Mouse (Mus musculus) midbrain, postnatal 0 days (tissue): ENCODE data around the gene 1810009A15Rik. TPM values are rescaled to one million over a fixed set of nuclear protein-coding genes. Genes with fewer than 3 reads are reported as not detected.

ENCODE experiments used
- ATAC-seq: fragments of 200-750 bp; cut with Nextera tagmentation; 2 replicates; pipeline ENCODE4 v1.8.0; 2017; ENCODE audit warnings: moderate number of reproducible peaks, mild to moderate bottlenecking, moderate TSS enrichment, moderate library complexity; ENCODE audit not compliant: low FRiP score
- DNase-seq: peaks from one replicate; pipeline ENCODE4 v3.0.0-alpha.2; 2015; ENCODE audit warnings: low spot score
- H3K27ac ChIP-seq: fragments of 300-500 bp; sonication (generic); 2 replicates; pipeline ENCODE4 v1.5.1; 2014; ENCODE audit warnings: low read depth, mild to moderate bottlenecking, low read length, mixed read lengths
- H3K27me3 ChIP-seq: fragments of 300-500 bp; sonication (generic); 2 replicates; pipeline ENCODE4 v1.6.1; 2014; ENCODE audit warnings: low read length, control low read depth, mixed read lengths; ENCODE audit not compliant: insufficient read depth
- H3K36me3 ChIP-seq: fragments of 300-500 bp; sonication (generic); 2 replicates; pipeline ENCODE4 v1.6.1; 2014; ENCODE audit warnings: low read length, control low read depth, mixed read lengths; ENCODE audit not compliant: insufficient read depth
- H3K4me1 ChIP-seq: fragments of 300-500 bp; sonication (generic); 2 replicates; pipeline ENCODE4 v1.6.1; 2014; ENCODE audit warnings: mild to moderate bottlenecking, control low read depth, antibody characterized with exemption, low read length, mixed read lengths; ENCODE audit not compliant: insufficient read depth
- H3K4me2 ChIP-seq: fragments of 300-500 bp; sonication (generic); 2 replicates; pipeline ENCODE4 v1.6.1; 2014; ENCODE audit warnings: low read depth, mild to moderate bottlenecking, low read length, mixed read lengths; ENCODE audit not compliant: poor library complexity, severe bottlenecking
- H3K4me3 ChIP-seq: fragments of 300-500 bp; sonication (generic); 2 replicates; pipeline ENCODE4 v1.5.1; 2014; ENCODE audit warnings: low read depth, mild to moderate bottlenecking, low read length, moderate library complexity
- H3K9ac ChIP-seq: fragments of 300-500 bp; sonication (generic); replicated peaks from 2 replicates; pipeline ENCODE4 v1.6.1; 2014; ENCODE audit warnings: mild to moderate bottlenecking, low read length, moderate library complexity, mixed read lengths; ENCODE audit not compliant: poor library complexity, severe bottlenecking
- H3K9me3 ChIP-seq: fragments of 300-500 bp; sonication (generic); 2 replicates; pipeline ENCODE4 v1.6.1; 2016; ENCODE audit warnings: low read length, control low read depth
- CTCF ChIP-seq: IDR thresholded peaks from 2 replicates; pipeline ENCODE4 v1.5.1; 2016; ENCODE audit warnings: antibody characterized with exemption, mild to moderate bottlenecking
- WGBS: fragments of 180-500 bp; shearing (Covaris S2); extraction: QIAGEN DNeasy Blood & Tissue Kit; methylation state at CpG from one replicate; pipeline ENCODE4 v1.1.7; 2014; 5-methylcytosine and 5-hydroxymethylcytosine counted together
- polyA plus RNA-seq: library from polyadenylated mRNA; unstranded; fragments of >200 nt; fragmentation: Nextera tagmentation; extraction: Ambion mirVana; gene quantifications from 2 replicates; pipeline ENCODE4 v1.2.1, GENCODE M21; 2015
- total RNA-seq: library from RNA; depleted of rRNA; stranded (reverse); fragments of >200 nt; gene quantifications from 2 replicates; pipeline ENCODE4 v1.2.3, GENCODE M21; 2014; rRNA removed

The 1810009A15Rik gene
- total RNA-seq (17.8 and 23.7 TPM in 2 replicates), polyA plus RNA-seq (29.2 and 32.9 TPM in 2 replicates)

- Histone ChIP-seq H3K4me3 (peak within 1 kb of the TSS; percentile 52), H3K27ac (peak within 1 kb of the TSS; percentile 77), H3K9me3 (no peaks in the 10 kb centered on the region), H3K9ac (peak within 1 kb of the TSS; percentile 70), H3K36me3 (no peaks in the 10 kb centered on the region), H3K4me2 (peak within 1 kb of the TSS; percentile 59), H3K4me1 (peaks cover 4% of the 10 kb centered on the region), H3K27me3 (no peaks in the 10 kb centered on the region)
- DNase-seq (peak; percentile 98), ATAC-seq (peak; percentile 95)
- WGBS: under 1% methylated on average over 58 of the region's 58 CpGs
- no peak for TF ChIP-seq CTCF
Measured at GRCm38 (mm10) chr19:8888511-8889385, at the start of gene 1810009A15Rik, which contains the start of gene Gm49416. 1810009A15Rik (plus strand) TSS chr19:8888853. Gm49416 (plus strand) TSS chr19:8888926.

DNA sequence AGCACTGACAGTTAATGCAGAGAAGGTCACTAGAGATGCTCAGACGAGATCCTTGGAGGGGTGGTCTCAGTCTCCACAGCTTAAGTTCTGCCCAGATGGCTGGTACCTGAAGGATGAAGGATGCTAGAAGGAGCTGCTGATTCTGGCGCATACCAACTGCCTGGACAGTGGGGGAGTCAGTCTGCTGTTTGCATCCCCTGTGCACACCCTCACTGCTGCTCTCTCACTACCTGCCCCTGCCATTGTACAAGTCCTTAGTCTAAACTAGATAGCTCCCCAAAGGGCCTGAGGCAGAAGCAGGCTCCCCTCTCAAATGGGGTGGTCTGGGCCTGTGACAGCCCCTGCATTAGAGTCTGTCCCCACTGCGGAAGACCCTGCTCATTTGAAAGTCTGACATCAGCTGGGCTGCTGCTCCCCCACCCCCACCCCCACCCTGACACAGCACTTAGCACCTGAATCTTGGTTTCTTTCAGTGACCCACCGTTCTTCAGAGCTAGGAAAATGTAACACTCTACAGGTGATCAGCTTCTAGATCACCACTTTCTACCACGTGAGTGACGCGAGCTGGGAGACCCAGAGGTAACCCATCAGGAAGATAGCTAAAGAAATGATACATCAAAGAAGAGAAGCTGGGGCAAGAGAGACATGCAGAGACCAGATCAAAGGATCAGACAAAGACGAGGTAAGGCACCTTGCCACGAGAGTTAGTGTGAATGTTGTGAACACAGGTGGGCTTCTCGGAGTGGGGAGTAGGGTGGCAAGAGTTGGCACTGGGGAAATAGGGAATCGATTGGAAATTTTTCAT is 49.3 kb upstream of the 1810009A15Rik start, which contains the start of gene Gng3:
Gene Gng3 (minus strand): TSS at position 92 of the 805 bp plus-strand sequence.
- peak within 1 kb of the TSS; percentile 87 for H3K9ac ChIP-seq
- WGBS: 20% methylated on average over 11 of the region's 11 CpGs
- ATAC-seq: peak; percentile 85
- TF ChIP-seq CTCF: no peak; the same call in 1 of the 2 replicates
- H3K4me2 ChIP-seq: peak within 1 kb of the TSS; percentile 85
- DNase-seq: peak; percentile 95
- H3K27me3 ChIP-seq: no peaks in the 10 kb centered on the region
- no peaks in the 10 kb centered on the region for H3K9me3 ChIP-seq
- peak within 1 kb of the TSS; percentile 68 for H3K4me3 ChIP-seq
- peaks cover 9% of the 10 kb centered on the region for H3K36me3 ChIP-seq
- peaks cover 9% of the 10 kb centered on the region for H3K4me1 ChIP-seq
- H3K27ac ChIP-seq: peak within 1 kb of the TSS; percentile 96

- H3K4me1 ChIP-seq: peaks cover 9% of the 10 kb centered on the region
- 10% methylated on average over 28 of the region's 29 CpGs for WGBS
- TF ChIP-seq CTCF: peak; percentile 6; the same call in 1 of the 2 replicates
Measured at GRCm38 (mm10) chr19:8839908-8840791, 48.5 kb upstream of the 1810009A15Rik start.

GRCm38 (mm10) chr19:8841012-8841411 is 47.6 kb upstream of the 1810009A15Rik start:
- Histone ChIP-seq H3K4me2 (peak overlapping the region; percentile 85), H3K9me3 (no peaks in the 10 kb centered on the region), H3K27me3 (no peaks in the 10 kb centered on the region), H3K27ac (no peak overlapping the region), H3K36me3 (peaks cover 12% of the 10 kb centered on the region), H3K4me1 (peaks cover 9% of the 10 kb centered on the region), H3K4me3 (peak overlapping the region; percentile 68), H3K9ac (peak overlapping the region; percentile 87)
- TF ChIP-seq CTCF: no peak
- DNase-seq (no peak), ATAC-seq (no peak)
- 92% methylated on average over 7 of the region's 7 CpGs for WGBS

More at GRCm38 (mm10) chr19:8839908-8840791, 48.5 kb upstream of the 1810009A15Rik start:
- Histone ChIP-seq H3K27me3 (no peaks in the 10 kb centered on the region), H3K36me3 (peaks cover 6% of the 10 kb centered on the region; the same call in 1 of the 2 replicates), H3K9ac (peak overlapping the region; percentile 87), H3K9me3 (no peaks in the 10 kb centered on the region), H3K4me3 (peak overlapping the region; percentile 68), H3K4me2 (peak overlapping the region; percentile 85), H3K27ac (peak overlapping the region; percentile 96)
- peak; percentile 76 for DNase-seq
- peak; percentile 21 for ATAC-seq

DNA sequence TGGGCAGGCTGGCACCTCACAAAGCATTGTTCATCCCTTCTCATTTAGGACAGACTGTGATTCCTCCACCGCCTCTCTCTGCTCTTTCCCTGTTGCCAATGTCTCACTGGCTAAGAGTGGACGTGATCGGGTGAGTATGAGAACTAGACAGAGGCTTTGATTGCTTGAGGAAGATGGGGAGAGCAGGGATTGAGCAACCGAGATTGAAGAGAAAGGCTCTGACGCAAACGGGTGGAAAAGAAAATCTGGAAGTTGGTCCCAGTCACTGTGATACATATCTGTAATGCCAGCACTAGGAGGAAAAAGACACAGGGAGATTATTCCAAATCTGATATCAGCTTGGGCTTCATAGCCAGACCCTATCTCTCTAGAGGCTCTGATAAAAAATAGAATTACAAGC is 45.7 kb upstream of the 1810009A15Rik start:
- H3K27ac ChIP-seq: no peak overlapping the region
- no peak overlapping the region for H3K9ac ChIP-seq
- ATAC-seq (no peak), DNase-seq (no peak)
- H3K27me3 ChIP-seq: no peaks in the 10 kb centered on the region
- WGBS: 87% methylated on average over 6 of the region's 6 CpGs
- no peaks in the 10 kb centered on the region for H3K9me3 ChIP-seq
- TF ChIP-seq CTCF: no peak
- no peak overlapping the region for H3K4me3 ChIP-seq
- no peak overlapping the region for H3K4me2 ChIP-seq
- peaks cover 9% of the 10 kb centered on the region for H3K4me1 ChIP-seq
- peaks cover 31% of the 10 kb centered on the region for H3K36me3 ChIP-seq
